Mouse (Mus musculus) right cerebral cortex, postnatal 14 days (tissue): ENCODE results near the gene Kcne1.

Source experiments
- DNase-seq: peaks from one replicate; pipeline ENCODE4 v3.0.0; 2022

Gene Kcne1

DNA sequence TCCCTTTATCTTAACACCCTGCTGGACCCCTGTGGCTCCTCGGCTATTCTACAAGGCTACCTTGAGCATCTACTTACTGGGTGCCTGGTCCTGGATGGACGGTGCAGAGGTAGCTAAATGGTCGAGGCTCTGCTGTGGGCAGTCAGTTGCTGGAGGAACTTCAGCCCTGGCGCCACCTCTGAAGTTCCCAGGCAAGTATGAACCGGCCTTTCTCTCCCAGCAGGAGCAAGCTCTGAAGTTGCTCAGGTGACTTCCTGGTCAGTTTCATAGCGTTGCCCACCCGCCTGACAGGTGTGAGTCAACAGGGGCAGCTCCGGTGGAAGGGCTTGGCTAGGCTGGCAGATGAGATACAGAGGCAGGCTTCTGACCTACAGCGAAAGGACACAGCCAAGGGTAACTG lies at the start of gene Kcne1:
Gene Kcne1, minus strand, starts transcription at position 240 of the 400 bp plus-strand sequence.
- no peak for DNase-seq

DNA sequence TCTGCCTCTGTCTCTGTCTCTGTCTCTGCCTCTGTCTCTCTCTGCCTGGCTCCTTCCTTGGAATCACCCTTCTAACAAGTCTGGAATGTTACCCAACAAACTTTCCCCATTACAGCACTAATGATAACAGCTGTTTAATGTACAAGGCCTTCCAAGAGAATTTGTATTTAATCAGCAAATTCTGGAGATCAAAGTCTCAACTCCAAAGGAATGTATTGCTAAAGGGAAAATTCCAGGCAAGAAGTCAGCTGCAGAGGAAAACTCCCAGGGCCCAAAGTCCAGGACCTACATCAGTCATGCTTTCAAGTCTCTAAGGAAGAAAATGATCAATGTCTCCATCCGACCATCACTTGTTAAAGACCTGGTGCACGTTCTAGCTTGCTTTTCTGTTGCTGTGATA lies 48.6 kb upstream of the Kcne1 start:
- DNase-seq = no peak

DNA sequence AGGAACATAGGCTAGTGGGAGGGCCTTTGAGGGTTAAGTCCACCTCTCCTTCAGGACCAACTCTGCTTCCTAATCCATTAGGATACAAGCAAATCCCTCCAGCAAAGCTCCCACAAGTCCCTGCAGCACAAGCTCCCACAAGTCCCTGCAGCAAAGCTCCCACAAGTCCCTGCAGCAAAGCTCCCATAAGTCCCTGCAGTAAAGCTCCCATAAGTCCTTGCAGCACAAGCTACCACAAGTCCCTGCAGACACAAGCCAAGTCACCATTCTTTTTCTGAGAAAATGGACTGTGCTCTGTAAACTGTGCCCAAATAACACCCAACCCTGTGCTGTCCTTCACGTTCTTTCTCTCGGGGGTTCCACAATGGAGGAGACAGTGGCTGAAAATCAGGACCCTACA lies 44.9 kb upstream of the Kcne1 start:
- DNase-seq = no peak

DNA sequence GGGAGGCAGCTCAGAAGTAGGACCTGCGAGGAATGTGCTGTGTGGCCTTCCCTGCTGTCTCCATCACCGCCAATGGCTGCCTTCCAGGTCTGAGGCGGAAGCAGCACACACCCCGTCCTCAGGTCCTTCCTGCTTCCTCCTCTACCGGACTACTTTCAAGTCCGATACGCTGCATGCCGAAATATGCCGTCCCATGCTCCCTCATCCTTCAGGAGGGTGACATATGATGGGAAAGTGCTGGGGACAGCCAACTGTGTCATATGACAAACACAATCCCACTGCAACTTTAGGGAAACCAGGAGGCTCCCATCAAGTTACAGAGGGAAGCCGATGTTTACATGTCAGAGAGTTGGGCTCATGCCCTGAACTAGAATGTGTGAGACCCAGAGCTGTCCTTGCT lies 43.8 kb upstream of the Kcne1 start:
- no peak for DNase-seq

DNA sequence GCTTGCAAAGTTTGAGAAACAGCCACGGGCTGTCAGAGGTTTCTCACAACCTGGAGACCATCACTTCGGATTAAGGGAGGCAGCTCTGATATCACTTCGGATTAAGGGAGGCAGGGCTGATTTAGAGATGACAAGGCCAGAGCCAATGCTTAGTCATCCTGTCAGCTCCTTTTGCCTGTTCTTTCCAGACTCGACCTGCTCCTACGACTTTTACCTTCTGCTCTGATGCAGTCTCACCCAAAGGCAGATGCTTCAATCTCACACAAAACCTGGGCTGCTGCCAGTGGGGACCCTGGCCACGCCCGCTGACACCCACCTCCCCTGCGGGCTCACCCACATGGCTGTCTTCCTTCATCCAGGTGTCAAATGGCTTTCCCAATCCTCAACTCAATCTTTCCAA lies 42.9 kb upstream of the Kcne1 start:
- DNase-seq = no peak

DNA sequence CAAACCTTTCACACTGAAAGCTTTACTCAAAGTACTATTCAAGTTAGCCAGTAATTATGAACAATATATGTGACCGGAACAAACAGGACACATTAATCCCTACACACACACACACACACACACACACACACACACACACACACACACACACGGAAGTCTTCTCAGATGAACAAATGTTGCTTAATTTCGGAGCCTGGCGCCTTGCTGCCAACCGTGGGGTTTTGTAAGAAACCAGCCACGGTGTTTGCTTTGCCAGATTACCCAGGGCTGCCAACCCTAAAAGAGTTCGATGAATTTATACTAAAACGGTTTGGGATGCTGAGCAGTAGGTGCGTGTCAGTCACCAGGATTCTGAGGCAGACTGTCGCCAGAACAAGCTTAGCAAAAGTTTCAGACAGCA lies 41.9 kb upstream of the Kcne1 start:
- DNase-seq = no peak

DNA sequence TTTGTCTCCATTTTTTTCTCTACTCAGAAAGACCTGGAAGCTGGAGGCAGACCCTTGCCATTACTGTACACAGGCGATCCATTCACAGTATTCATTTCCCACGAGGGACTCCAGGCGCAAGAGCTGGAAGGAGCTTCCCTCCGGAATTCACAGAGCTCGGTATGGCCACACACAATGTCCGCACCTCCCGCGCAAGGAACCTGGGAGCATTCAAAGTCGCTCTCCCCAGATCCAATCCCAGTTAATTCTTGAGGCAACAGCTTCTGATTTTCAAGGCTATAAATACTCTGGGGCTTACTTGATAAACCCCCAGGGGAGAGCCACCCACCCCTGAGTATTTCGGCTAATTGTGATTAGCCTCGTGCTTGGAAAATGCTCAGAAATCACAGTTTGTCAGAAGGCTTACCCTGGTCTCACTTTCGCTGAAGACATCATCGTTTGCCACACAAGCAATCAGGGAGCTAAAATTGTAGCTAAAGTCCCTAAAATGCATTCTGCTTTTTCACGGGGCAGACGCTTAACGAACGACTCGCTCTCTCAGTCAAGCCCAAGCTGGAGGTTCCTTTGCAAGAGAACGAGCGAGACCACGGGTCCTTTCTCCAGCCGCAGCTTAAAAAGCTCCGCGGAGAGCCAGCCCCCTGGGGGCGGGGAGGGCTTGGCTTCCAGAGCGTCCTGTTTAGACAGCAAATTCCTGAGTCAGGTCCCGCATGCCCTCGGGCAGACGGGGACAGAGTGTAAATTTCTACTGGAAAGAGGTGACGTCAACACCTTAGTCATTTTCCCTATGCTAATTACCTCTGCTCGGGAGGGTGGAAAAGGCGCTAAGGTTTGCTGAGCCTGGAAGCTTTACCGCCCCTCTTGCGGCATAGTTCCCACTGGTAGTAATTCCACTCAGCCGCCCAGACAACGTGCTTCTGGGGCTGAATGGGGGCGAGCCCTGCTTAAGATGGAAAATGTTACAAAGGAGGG lies 40.5 kb upstream of the Kcne1 start:
- DNase-seq = peak; percentile 69

DNA sequence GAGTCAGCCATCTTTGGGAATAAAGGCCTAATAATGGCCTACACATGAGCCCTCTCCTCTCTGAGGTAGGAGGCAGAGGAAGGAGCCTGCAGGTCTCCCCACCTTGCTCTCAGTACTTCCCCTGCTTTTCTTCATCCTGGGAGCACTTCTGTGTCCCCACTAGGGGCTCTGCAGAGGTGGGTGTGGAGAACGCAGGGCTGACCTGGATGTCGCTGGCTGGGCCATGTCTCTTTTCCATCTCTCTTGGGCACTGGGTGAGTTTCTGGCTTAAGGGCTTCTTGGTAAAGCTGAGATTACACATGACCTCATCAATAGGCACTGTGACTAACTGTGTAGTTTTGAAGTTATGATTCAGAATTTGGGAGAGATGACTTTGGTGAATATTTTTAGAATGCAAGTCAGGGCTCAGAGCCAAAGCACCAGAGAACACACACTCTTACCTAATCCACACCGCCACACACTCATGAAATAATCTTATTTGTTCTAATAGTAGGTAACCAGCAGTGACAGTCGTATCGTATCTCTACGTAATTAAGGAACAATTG lies 39.4 kb upstream of the Kcne1 start:
- no peak for DNase-seq

DNA sequence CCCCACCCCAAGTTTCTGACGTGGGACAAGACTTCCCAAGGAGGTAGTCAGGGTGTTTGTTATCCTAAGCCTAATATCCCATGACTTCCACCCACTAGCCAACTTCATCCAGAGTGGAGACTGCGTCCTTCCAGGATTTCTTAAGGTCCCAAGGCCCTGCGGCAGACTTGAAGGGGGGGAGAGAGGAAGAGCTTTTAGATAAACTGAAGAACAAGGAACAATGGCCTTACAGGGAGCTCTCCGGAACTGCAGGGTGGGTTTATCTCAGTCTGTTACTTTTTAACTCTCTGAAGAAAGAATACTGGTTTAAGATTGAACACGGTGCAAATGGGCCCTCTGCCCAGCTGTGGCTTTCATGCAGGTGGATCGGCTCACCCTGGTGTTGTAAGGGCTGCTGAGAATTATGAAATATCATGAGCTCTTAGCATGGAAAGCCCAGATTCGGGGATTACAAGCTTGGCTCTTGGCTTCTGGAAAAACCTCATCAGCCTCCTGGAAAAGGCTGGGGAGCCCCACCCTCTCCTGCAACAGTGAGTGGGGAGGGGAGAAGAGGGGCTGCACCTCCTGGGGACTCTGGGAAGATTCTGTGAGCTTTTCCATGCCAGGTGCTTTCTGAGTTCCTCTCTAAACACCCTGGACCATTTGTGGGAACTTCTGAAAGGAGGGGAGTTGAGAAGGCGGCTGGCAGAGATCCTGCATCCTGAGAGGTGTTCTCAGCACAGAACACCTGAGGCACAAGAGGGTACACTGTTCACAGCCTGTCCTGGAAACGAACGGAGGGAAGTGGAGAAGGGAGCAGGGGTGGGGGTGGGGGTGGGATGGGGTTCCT lies 38.7 kb upstream of the Kcne1 start:
- no peak for DNase-seq

DNA sequence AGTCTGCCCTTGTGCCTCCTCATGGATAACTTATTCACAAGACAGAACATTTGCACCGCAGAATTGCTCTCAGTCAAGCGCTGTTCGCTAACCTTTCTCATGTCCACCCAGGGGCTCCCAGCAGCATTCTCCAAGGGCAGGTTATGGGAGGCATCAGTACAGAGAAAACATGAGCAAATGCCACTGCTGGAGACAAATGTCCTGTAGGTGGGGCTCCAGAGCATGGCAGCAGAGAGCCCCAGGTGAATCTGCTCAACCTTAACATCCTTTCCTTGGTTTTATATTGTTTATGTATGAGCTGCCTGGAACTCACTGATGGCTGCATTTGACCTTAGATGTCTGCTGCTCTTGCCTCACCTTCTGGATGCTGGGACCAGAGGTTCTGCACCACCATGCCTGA lies 34.5 kb upstream of the Kcne1 start:
- DNase-seq = no peak

DNA sequence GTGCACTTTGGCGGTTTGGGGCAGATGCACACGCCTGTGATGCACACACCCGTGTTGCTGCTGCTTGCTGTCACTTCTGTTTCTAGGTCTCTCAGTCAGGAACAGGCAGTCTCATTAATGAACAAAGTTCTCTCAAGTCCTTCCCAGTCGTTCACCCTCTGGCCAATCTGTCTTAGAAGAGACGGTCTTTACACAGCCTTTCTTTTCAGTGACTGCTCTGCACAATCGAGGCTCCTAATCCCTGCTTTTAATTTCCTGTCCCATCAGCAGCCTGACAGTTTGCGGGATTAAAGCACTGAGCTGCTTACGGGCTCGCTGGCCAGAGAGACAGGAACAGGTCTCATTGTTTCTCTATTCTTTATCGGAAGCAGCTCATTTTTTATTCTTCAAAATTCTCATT lies 28.4 kb upstream of the Kcne1 start:
- DNase-seq = no peak

DNA sequence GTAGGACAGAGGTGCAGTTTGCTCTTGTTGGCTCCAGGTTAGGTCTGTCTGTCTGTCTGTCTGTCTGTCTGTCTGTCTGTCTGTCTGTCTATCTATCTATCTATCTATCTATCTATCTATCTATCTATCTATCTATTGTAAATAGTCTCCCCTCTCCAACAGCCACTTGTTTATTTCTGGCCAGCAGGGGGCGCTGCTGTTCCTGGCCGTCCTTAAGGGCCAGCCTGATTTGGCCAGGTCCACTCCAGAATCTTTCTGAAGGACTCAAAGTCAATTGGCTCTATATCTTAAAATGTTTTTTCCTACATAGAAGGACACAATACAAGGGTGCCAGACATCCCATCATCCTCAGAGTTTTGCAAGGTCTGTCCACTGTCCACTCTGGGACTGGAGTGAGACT lies 25.8 kb upstream of the Kcne1 start:
- peak; percentile 74 for DNase-seq

DNA sequence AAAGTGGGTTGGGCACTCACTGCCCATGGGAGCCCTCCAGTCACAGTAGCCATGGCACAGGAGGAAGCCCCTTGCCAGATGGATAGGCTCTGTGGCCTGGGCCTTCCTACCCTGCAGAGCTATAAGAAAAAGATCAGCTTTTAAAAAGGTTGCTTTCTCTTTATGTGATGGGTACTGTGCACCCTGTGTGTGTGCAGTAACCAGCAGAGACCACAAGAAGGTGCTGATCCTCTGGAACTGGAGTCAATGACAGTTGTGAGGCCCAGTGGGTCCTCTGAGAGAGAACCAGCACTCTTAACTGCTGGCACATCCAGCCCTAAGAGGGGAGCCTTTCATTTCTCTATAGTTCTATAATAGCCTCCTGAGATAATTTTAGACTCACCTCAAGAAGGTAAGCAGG lies 24.1 kb upstream of the Kcne1 start:
- DNase-seq = no peak

DNA sequence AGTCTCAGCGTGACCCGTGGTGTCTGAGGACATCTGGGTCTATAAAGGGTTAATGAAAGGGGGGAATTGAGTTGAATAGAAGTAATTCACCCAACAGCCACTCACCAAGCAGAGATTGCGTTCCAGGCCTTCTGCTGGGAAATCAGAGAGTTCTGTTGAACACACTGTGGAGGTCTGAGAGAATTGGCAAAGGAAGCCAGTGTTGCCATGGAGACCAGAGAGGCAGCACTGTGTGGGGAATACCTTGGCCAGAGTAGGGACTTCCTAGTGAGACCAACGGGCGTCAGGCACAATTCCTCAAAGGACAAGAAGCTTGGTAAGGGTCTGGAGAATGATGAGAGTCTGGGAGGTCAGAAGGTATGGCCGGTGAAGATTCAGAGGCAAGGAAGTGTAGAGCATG lies 23.2 kb upstream of the Kcne1 start:
- peak; percentile 66 for DNase-seq

DNA sequence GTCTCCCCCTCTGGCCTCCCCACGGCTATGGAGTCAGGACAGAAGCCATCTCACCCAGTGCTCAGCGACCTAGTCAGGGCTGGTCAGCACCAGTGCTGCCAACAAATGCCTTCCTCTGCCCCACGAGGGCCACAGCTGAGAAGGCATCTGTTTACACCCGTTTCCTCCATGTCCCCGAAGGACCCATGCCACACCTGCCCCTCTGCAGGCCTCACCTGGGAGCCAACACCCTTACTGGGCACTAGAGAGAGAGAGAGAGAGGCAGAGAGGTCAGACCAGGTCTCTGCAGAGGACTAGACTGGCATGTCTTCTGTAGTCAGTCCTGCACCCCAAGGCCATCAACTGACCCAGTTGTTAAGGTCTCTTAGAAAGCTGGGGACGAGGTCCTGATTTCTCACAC lies 21.8 kb upstream of the Kcne1 start:
- no peak for DNase-seq

DNA sequence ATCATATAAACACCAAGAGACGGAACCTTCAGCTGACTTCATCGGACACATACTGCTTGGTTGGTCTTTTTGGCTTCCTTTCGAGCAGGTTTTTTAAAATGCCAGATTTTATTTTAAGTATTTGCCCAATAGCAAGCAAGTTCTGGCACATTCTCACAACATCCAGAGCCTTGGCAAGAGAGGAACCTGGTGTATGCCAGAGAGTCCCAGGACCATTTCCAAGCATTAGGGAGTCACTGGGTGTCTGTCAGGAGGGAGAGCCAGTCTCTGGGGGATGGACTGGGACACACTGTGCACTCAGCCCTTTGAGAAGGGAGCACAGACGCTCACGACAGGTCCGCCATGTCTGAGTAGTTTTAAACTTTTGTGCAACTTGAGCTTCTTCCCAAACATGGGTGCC lies 17.7 kb upstream of the Kcne1 start:
- no peak for DNase-seq

DNA sequence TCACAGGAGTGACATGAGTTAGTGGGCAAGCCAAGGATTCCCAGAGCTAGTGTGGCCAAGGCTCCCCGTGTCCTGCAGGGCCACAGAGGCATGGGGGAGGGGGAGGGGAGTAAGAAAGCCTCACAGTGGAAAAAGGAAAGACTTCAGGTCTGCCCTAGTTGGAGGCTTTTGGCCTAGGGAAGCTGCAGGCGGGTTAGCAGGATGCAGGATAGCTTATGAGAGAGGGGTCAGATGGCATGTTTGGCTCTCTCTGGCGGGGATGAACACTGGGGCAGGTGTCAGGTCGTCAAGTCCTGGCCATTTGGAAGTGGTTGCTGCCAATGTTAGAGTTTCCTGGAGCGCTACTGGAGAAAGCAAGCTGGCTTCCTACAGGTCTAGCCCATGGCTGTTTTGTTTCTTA lies 12.4 kb upstream of the Kcne1 start:
- DNase-seq = no peak

DNA sequence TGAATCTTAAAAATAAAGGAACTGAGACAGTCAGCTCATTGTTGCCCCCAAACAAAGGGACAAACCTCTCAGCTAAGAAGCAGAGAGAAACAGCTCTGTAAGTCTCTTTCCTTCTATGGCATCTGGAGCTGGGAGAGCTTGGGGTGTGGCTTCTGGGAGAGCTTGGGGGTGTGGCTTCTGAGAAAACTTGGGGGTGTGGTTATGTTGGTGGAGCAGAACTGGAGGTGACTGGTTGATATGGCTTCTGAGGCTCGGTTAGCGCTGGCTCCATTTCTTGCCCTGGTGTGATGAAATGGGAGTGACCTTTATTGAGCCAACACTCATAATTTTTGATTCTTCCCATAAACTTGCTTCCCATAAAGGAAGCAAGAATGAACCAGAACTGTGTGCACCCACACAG lies 10.0 kb upstream of the Kcne1 start:
- no peak for DNase-seq

DNA sequence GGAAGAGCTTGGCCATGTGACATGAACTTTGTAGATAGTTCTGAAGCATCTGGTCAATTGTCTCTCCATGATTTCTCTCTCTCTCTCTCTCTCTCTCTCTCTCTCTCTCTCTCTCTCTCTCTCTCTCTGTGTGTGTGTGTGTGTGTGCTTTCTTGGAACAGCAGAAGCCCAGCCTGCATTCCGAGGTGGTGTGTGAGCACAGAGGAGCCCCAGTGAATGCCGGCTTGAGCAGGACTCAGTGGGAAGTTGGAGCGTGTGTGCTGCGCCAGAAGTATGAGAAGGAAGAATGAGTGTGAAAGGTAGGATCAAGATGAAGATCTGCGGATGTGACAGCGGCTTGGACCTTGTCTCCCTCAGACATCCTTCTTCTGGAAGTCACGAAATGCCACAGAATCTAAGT lies 6.2 kb upstream of the Kcne1 start:
- no peak for DNase-seq

DNA sequence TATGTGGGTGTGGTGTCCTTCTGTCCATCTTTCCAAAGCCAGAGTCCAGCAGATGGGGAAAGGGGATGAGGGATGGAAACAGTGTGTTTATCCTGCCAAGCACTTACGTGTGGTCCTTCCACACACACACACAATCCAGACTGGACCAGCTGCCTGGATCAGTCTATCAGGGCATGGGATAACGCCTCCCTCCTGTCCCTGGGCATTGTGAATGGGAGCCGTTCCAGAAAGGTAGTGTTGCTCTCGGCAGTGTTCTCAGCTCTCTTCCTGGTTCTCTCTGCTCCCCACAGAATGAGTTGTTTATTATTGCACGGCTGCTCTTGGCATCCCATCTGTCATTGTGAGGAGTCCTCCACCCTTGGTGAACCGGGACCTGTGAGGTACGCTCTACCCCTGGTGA lies 1.4 kb upstream of the Kcne1 start:
- DNase-seq = no peak

DNA sequence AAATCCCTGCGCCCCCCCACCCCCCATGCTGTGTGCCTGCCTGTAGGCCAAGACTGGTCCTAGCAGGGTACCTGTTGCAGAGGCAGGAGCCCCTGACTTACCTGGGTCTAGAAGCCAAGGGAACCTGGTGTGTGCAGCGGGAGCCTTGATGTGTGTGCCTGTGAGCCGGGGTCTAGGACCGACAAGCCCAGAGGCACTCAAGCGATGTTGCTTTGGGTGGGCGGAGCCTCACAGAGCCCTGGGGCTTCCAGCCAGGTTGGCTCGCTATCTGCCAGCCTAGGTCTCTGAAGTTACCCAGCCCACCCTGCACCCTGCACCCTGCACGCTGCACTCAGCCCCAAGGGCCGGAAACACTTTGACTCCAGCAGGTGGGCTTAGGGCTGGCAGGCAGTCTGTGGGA lies 534 bp downstream of the Kcne1 start:
- DNase-seq = no peak

DNA sequence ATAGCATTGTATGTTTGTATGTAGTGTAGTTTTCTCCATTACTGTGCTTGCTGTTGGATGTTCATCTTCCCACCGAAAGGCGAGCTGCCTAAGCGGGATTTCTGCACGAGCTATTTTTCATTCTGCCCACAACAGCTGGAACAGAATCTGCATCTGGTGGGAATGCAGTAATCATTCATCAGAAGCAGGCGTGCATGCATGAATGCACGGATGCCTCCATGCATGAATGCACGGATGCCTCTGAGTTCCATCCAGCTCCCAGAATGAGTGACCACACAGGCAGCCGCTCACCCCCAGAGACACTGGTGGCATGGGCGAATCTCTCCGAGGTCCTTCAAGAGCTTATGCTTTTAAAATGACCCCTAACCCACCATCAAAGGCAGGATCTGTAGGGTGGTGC lies 1.7 kb downstream of the Kcne1 start:
- DNase-seq = no peak

DNA sequence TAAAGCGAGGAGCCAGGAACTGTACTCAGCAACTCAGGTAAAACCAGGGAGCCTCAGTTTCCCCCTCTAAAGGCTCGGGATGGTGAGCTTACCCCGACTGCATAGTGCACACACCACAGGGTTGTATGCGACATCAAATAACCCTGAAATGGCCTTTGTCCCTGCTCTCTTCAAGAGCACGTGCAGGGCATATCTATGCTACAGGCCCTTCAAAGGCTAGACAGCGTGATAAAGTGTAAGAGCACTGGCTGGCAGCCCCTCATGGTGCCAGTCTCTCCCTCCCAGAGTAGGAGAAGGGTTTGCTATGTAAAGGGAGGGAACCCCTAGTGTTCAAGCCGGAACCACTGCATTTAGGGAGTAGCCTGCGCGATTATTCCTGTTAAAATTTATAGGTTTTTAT lies 2.2 kb downstream of the Kcne1 start:
- DNase-seq = no peak

DNA sequence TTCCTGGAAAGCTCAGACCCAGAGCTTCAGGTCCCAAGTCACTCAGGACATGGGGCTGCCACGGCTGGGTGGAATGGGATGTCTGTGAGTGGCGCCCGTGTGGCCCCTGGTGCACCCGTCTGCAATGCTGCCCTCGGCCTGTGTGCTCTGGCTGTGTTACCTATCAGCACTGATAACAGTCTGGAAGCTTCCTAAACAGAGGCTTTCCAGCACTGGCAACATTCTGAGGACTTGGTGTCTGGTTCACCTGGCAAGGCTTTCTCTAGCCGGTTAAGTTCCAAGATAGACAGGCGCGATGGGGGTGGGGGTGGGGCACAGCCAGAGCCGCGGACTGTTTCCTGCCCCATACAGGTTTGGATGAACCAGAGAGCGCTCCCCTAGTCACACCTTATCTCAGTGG lies 3.3 kb downstream of the Kcne1 start:
- no peak for DNase-seq
